Mouse (Mus musculus) ES-CJ7 (cell line): ENCODE data around the gene Atg3.
A peak's percentile ranks its signal among the peaks of the same experiment; 100 is the strongest.

Experiments
- DNase-seq: peaks from one replicate; pipeline ENCODE4 v3.0.0; 2011; ENCODE audit warnings: low read depth, low spot score

Gene Atg3

DNA sequence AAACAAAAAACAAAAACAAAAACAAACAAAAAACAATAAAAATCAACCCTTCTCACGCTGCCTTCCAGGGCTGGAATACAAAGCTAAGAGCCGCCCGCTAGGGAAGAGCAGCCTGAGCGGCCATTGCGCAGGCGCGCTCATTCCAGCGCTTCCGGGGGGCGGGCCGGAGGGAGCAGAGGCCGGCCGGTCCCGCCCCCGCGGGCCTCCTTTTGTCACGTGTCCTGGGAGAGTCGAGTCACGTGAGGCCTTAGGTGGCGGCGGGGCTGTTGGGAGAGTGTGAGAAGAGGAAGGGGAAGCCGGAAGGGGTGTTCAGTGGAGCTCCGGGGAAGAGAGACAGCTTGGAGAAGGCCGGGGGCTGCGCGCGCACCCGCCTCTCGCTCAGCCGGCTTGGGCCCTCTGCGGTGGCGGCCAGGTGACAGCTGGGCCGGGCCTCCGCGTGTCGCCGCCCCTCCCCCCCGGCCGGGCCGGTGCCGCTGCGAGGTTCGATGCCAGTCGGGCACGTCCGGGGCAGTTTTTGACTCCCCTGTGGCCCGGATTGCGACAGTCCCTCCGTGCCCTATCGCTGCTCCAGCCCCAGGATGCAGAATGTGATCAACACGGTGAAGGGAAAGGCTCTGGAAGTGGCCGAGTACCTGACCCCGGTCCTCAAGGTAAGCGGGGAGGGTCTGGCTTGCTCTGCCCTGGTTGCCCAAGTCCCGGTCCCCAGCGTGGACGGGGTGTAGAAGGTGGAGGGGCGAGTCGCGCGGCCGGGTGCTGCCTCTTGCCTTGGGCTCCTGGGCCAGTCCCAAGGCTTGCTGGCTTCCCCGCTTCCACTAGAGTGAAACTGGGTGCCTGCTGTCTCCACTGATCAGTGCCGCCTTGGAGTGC lies at the start of gene Atg3, which contains the start of gene Slc35a5:
Gene Atg3, plus strand, starts transcription at position 264 of the 867 bp plus-strand sequence.
Gene Slc35a5, minus strand, starts transcription at position 185 of the 867 bp plus-strand sequence.
- peak; percentile 97 for DNase-seq

- no peak for DNase-seq
These were observed 48.1 kb upstream of the Atg3 start for GRCm38 (mm10) chr16:45110498-45110897.

GRCm38 (mm10) chr16:45117200-45117599 lies 41.4 kb upstream of the Atg3 start:
- no peak for DNase-seq

- no peak for DNase-seq
These were observed 39.8 kb upstream of the Atg3 start for GRCm38 (mm10) chr16:45118760-45119159.

DNA sequence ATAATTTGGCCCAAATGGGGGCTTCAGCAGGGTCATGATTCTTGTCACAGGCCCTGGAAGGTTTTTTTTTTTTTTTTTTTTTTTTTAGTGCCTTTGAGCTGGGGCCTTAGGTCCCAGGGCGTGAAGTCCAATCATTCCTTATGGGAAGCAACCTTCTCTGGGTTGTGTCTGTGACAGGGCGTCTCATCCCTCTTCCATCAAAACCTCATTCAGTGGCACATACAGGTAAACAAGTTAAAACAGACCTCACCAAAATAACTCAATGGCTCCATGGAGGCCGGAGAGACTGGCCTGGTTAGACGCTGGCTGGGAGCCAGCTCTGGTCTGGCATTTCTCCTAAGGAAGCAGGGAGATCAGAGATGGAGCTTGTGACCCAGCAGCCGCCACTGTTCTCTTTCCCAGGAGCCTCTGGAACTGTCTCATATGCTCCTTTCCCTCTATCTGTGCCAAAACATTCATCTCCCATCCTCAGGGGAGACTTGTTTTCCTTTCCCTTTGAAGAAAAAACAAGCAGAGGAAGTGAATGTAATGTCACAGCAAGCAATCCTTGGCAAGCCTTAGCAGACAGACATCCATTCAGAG lies 37.6 kb upstream of the Atg3 start:
- no peak for DNase-seq

- peak; percentile 32 for DNase-seq
These were observed 36.0 kb upstream of the Atg3 start for GRCm38 (mm10) chr16:45122571-45122970.

DNA sequence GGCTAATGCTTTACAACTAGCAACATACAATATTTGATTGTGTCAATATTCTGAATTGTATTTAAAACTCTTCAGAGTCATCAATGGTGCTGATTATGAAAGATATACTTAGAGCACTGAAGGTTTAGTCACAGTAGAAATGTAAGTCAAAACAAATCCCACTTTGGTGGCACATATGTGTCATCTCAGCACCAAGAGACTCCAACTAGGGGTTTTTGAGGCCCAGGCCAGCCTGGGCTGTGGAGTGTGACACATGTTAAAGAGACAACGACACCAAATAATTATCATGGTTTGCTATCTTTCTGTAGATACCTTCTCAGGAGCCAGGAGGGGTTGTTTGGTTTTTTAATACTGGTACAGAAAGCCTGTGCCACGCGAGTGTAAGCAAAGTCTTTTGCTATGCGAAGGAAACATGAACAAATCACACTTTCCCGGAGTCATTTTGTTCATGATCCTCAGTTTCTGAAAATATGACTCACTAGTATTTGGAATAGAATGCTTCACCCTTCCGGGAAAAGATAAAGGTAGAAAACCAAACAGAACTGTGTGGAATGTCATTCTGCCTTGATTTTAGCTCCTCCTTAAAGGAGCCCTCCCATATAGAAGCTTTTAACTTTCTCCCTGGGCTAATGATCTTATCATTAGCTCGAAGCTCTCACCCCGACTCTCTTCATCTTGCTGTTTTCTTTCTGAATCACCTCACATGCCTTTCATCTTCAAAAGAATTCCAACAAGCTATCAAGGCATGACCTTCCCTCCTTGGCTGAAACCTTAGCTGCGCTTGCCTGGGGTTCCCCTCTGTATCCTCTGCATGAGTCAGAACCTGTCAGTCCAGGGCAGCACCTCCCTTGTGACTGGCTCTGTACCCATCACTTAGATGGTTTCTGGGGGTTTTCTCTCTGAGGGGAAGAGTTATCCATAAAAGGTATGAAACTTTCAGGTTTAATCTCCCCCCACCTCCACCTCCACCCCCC lies 34.1 kb upstream of the Atg3 start:
- DNase-seq, result no peak

GRCm38 (mm10) chr16:45127936-45128710 lies 30.5 kb upstream of the Atg3 start:
- DNase-seq, result no peak

DNA sequence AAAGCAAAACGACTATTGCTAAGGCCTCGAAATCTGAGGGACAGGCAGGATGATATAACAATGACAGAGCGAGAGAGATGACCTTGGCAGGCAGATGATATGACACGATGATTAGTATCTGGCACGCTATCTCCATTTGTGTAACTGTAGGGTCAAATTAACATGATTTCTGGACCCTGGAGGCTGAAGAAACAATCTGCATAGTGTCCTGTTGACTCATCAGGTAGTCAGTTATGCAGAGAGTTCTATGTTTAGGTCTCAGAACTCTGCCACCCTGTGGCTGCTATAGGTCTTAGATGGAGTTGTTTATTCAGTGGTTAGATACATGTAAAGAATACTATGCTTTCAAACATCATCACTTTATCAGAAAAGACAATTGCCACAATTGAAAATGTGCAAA lies 16.9 kb upstream of the Atg3 start:
- DNase-seq, result no peak

DNA sequence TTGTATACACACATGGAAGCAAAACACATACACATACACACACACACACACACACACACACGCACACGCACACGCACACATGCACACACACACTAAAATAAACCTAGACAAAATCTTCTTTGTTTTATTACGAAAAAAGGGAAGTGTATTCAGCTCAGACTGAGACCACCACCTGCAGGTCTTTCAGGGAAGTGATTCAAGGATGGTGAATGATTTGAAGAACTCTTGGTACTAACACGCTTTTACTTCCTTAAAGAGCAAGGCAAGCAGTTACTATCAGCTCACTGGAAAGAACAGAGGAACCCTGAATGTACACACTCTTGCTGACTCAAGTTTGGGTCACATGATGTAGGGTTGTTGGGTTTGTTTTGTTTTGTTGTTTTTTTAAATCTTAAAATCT lies 16.0 kb upstream of the Atg3 start:
- DNase-seq, result no peak

- DNase-seq, result no peak
These were observed 13.5 kb upstream of the Atg3 start for GRCm38 (mm10) chr16:45145119-45145518.

DNA sequence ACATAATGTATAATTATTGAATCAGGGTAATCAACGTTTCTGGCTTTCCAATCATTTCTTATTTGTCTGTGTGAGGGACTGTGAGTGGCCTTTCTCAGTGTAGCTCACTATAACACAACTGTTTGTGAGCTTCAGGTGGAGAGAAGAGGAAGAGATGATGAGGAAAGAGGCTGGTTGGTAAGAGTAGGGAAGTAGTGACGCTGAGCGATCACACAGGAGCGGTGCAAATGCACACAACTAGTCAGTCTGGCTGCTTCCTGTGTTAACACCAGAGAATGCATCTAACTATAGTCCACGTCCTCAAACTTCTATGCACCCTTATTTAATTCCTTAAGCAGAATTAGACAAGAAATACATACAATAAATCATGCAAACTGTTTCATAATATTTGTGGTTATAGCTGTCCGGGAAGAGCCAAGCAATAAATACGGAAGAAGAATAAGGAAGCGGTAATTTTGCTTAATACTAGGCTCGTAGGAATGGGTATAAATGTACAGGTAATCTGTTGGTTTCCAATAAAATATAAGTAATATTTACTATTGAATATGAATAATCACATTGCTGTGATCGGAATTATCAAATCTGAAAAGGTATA lies 10.0 kb upstream of the Atg3 start:
- DNase-seq, result no peak

DNA sequence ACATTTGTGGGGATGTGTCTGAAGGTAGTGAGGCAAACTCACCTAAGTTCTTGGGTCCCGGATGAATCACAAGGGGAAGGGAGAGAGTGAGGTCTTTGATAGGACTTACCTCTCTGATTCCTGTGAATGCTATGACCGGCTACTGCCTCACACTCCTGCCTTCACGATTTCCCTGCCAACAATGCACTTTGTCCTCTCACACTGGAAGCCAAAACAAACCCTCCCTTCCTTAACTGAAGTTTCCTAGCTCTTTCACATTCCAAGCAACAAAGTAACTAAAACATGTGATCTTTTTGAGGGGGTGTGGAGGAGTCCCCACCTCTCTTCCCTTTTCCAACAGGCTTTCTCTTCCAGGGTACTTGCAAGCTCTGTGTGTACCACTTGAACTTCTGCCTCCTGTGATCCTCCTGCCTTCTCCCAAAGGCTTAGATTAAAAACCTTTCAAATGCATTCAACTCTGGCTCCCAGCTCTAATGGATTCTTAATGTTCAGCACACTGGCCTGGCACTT lies 3.8 kb upstream of the Atg3 start:
- DNase-seq, result no peak

GRCm38 (mm10) chr16:45158136-45158521 lies 456 bp upstream of the Atg3 start:
- DNase-seq, result peak; percentile 82

- DNase-seq, result no peak
These were observed 768 bp downstream of the Atg3 start for GRCm38 (mm10) chr16:45159389-45159716.

- DNase-seq, result no peak
These were observed 20.0 kb downstream of the Atg3 start for GRCm38 (mm10) chr16:45178552-45178951.

DNA sequence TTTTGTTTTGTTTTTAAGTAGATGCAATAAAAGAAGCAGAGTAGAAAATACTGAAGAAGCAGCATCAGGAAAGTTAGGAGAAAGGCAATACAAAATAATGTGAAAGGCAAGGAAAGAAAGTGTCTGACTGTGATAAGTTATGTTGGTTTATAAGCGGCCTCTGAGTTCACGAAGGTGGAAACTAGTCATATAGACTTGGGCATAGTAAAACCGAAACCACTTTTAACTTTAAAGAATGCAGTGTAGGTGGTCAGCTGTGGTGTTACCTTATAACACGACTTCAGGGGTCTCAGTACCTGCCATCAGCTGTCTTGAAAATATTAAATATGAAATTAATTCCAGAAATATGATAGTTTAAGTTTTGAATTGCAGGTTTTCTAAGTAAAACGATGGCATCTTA lies 23.2 kb downstream of the Atg3 start:
- DNase-seq, result no peak

DNA sequence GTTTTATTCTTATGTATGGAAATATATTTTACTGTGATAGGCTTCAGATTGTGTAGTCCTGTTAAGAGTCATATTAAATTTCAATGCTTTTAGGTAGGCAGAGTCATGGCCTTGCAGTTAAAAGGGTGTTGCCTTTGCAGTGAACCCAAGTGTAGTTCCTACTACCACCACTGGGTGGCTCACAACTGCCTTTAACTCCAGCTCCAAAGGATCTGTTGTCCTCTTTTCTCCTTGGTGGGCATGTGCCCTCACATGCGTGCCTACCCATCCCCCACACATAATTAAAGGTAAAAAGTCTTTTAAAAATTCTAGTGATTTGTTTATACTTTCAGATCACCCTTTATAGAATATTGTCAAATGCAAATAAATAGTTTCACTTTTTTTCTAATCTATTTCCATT lies 34.0 kb downstream of the Atg3 start:
- peak; percentile 83 for DNase-seq

DNA sequence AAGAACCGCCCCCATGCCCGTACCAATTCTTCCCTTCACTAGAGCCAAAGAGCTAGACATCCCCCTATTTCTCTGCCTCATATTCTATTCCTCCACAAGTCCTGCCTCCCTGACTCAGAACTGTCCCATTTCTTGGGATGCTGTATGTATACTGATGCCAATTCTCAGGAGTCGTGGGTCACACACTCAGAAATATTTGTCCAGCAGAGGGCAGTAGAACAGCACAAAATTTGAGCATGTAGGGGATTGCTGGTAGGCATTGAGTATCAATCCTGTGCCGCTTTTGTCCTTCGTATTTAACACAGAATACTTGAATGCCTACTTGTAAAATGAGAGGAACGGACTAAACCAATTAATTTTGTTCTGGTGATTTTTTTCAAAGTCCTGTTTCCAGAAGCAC lies 38.2 kb downstream of the Atg3 start:
- DNase-seq, result peak; percentile 75

DNA sequence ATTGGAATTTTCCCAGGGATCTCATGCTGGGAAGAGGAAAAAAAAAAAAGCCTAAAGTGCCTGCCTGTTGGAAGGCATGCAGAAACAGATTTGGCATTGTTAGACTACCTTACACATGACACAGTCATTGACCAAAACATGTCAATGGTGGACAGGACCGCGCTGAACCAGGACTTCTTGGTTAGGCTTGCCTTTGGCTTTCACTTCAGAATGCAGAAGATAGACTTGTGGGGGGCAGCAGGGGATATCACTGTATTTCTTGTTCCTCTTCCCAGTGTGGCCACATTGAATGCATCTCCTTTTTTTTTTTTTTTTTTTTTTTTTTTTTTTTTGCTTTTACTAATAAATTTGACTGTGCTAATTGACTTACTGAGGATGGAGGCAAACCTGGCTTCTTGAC lies 42.8 kb downstream of the Atg3 start:
- DNase-seq, result no peak

- DNase-seq, result no peak
These were observed 45.9 kb downstream of the Atg3 start for GRCm38 (mm10) chr16:45204438-45204837.
